Mouse (Mus musculus): Measurements from ENCODE around the gene Has3. TPM values are rescaled to one million over a fixed set of nuclear protein-coding genes. Genes with fewer than 3 reads are reported as not detected.
"Not testable (repeated sequence)": the region's sequence is repeated elsewhere in the genome, so short reads cannot be mapped to it uniquely, and the experiment has no call there.

Has3 gene
- polyA plus RNA-seq, 1 experiment from 2014 or later: 1.2 TPM

GRCm38 (mm10) chr8:106924057-106924456, 54.0 kb downstream of the Has3 start:
- H3K4me3 ChIP-seq (ENCODE audit: low read length): no peak overlapping the region
- no peak overlapping the region for H3K4me2 ChIP-seq (ENCODE audit: low read length)
- no peak for ATAC-seq
- peaks cover 22% of the 10 kb centered on the region for H3K36me3 ChIP-seq (ENCODE audit: control insufficient read depth, insufficient read depth, low read length)
- H3K27me3 ChIP-seq (replicated peaks; ENCODE audit: control insufficient read depth, insufficient read depth, low read length): no peaks in the 10 kb centered on the region
- H3K4me1 ChIP-seq (ENCODE audit: control insufficient read depth, insufficient read depth, low read depth, low read length): no peaks in the 10 kb centered on the region
- no peak overlapping the region for H3K27ac ChIP-seq (ENCODE audit: low read depth, low read length)
- WGBS: 89% methylated on average over 4 of the region's 4 CpGs
- H3K9me3 ChIP-seq (ENCODE audit: control insufficient read depth, low read length): no peaks in the 10 kb centered on the region
- H3K9ac ChIP-seq (ENCODE audit: low read depth, low read length): no peak overlapping the region

- H3K4me1 ChIP-seq (ENCODE audit: control insufficient read depth, insufficient read depth, low read depth, low read length): no peaks in the 10 kb centered on the region
- H3K4me3 ChIP-seq (ENCODE audit: low read length): no peak overlapping the region
- WGBS: 84% methylated on average over 8 of the region's 8 CpGs
- peaks cover 15% of the 10 kb centered on the region for H3K36me3 ChIP-seq (ENCODE audit: control insufficient read depth, insufficient read depth, low read length)
- no peak for ATAC-seq
- no peak overlapping the region for H3K27ac ChIP-seq (ENCODE audit: low read depth, low read length)
- H3K4me2 ChIP-seq (ENCODE audit: low read length): no peak overlapping the region
- no peaks in the 10 kb centered on the region for H3K27me3 ChIP-seq (replicated peaks; ENCODE audit: control insufficient read depth, insufficient read depth, low read length)
- no peak overlapping the region for H3K9ac ChIP-seq (ENCODE audit: low read depth, low read length)
- H3K9me3 ChIP-seq (ENCODE audit: control insufficient read depth, low read length): no peaks in the 10 kb centered on the region
These were observed 54.9 kb downstream of the Has3 start for GRCm38 (mm10) chr8:106924904-106925349.

GRCm38 (mm10) chr8:106925446-106925845, 55.4 kb downstream of the Has3 start:
- H3K4me1 ChIP-seq (ENCODE audit: control insufficient read depth, insufficient read depth, low read depth, low read length): no peaks in the 10 kb centered on the region
- 95% methylated on average over 4 of the region's 4 CpGs for WGBS
- no peak for ATAC-seq
- no peak overlapping the region for H3K4me2 ChIP-seq (ENCODE audit: low read length)
- H3K9me3 ChIP-seq (ENCODE audit: control insufficient read depth, low read length): no peaks in the 10 kb centered on the region
- H3K36me3 ChIP-seq (ENCODE audit: control insufficient read depth, insufficient read depth, low read length): peaks cover 11% of the 10 kb centered on the region
- no peak overlapping the region for H3K27ac ChIP-seq (ENCODE audit: low read depth, low read length)
- H3K4me3 ChIP-seq (ENCODE audit: low read length): no peak overlapping the region
- no peak overlapping the region for H3K9ac ChIP-seq (ENCODE audit: low read depth, low read length)
- no peaks in the 10 kb centered on the region for H3K27me3 ChIP-seq (replicated peaks; ENCODE audit: control insufficient read depth, insufficient read depth, low read length)

- H3K36me3 ChIP-seq (ENCODE audit: control insufficient read depth, insufficient read depth, low read length): peaks cover 7% of the 10 kb centered on the region
- ATAC-seq: no peak
These were observed 57.2 kb downstream of the Has3 start for GRCm38 (mm10) chr8:106927247-106927646.

DNA sequence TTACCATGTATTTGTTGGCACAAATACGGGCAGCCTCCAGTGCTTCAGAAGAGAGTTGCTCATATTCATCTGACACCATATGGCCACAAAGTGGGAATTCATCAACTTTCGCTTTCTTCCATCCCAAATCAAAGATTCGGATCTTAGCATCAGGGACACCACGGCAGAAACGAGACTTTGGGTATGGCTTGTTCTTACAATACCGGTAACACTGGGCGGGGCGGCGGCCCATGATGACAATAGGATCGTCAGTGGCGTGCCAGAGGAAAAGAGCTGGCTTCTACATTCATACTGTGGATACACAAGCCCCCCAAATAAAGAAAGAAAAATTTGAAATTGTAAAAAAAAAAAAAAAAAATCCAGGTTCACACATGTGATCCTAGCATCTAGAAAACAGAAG, 58.1 kb downstream of the Has3 start:
- WGBS: 91% methylated on average over 10 of the region's 11 CpGs
- H3K36me3 ChIP-seq (ENCODE audit: control insufficient read depth, insufficient read depth, low read length); H3K4me2 ChIP-seq (ENCODE audit: low read length); H3K9ac ChIP-seq (ENCODE audit: low read depth, low read length); H3K9me3 ChIP-seq (ENCODE audit: control insufficient read depth, low read length); ATAC-seq; H3K4me3 ChIP-seq (ENCODE audit: low read length); H3K4me1 ChIP-seq (ENCODE audit: control insufficient read depth, insufficient read depth, low read depth, low read length); H3K27me3 ChIP-seq (replicated peaks; ENCODE audit: control insufficient read depth, insufficient read depth, low read length); H3K27ac ChIP-seq (ENCODE audit: low read depth, low read length): not testable (repeated sequence)

More at GRCm38 (mm10) chr8:106927247-106927646, 57.2 kb downstream of the Has3 start:
- no peaks in the 10 kb centered on the region for H3K9me3 ChIP-seq (ENCODE audit: control insufficient read depth, low read length)
- H3K4me2 ChIP-seq (ENCODE audit: low read length): no peak overlapping the region
- H3K4me1 ChIP-seq (ENCODE audit: control insufficient read depth, insufficient read depth, low read depth, low read length): peaks cover 1% of the 10 kb centered on the region
- H3K4me3 ChIP-seq (ENCODE audit: low read length): no peak overlapping the region
- no peak overlapping the region for H3K27ac ChIP-seq (ENCODE audit: low read depth, low read length)
- 48% methylated on average over 4 of the region's 4 CpGs for WGBS
- no peak overlapping the region for H3K9ac ChIP-seq (ENCODE audit: low read depth, low read length)
- peaks cover 4% of the 10 kb centered on the region; the same call in 1 of the 2 replicates for H3K27me3 ChIP-seq (replicated peaks; ENCODE audit: control insufficient read depth, insufficient read depth, low read length)

DNA sequence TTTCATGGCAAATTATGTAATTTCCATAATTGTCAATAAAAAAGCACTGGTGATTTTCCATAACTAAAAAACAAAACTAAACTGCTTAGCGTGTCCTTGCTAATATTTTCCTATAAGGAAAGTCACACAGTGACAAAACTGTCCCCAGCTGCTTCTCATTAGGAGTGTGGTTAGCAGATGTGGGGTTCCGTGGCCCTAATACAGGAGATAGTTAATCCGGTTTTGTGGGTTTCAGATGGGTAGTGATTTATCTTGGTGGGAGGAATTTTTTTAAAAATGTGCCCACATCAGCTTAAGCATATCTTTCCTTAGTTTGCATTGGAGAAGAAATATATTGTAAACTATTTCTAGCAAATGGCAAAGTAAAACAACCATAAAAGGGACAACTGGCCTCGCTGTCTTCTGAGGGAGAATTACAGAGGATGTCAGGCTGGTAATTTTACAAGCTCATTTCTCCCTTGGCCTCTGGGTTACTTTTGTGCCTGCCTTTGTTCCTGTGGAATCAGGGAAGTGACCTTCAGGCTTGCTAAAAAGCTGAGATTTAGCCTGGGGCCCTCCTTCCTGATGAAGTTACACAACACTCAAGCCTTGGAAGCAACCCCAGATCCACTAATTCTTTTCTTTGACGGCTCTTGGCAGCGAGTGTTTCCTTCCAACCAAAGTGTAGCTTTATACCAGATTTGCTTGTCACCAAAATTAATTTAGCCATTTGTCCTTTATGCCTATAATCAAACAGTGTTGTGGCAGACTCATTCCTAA, 59.3 kb downstream of the Has3 start:
- ATAC-seq: no peak
- 62% methylated on average over 6 of the region's 6 CpGs for WGBS
- Histone ChIP-seq H3K27me3 (replicated peaks; ENCODE audit: control insufficient read depth, insufficient read depth, low read length) (peaks cover 4% of the 10 kb centered on the region), H3K27ac (ENCODE audit: low read depth, low read length) (no peak overlapping the region), H3K4me2 (ENCODE audit: low read length) (no peak overlapping the region), H3K36me3 (ENCODE audit: control insufficient read depth, insufficient read depth, low read length) (no peaks in the 10 kb centered on the region), H3K9me3 (ENCODE audit: control insufficient read depth, low read length) (no peaks in the 10 kb centered on the region), H3K4me3 (ENCODE audit: low read length) (no peak overlapping the region), H3K4me1 (ENCODE audit: control insufficient read depth, insufficient read depth, low read depth, low read length) (peaks cover 3% of the 10 kb centered on the region), H3K9ac (ENCODE audit: low read depth, low read length) (no peak overlapping the region)

GRCm38 (mm10) chr8:106929921-106930320, 59.9 kb downstream of the Has3 start:
- 75% methylated on average over 5 of the region's 5 CpGs for WGBS
- H3K4me3 ChIP-seq (ENCODE audit: low read length): no peak overlapping the region

DNA sequence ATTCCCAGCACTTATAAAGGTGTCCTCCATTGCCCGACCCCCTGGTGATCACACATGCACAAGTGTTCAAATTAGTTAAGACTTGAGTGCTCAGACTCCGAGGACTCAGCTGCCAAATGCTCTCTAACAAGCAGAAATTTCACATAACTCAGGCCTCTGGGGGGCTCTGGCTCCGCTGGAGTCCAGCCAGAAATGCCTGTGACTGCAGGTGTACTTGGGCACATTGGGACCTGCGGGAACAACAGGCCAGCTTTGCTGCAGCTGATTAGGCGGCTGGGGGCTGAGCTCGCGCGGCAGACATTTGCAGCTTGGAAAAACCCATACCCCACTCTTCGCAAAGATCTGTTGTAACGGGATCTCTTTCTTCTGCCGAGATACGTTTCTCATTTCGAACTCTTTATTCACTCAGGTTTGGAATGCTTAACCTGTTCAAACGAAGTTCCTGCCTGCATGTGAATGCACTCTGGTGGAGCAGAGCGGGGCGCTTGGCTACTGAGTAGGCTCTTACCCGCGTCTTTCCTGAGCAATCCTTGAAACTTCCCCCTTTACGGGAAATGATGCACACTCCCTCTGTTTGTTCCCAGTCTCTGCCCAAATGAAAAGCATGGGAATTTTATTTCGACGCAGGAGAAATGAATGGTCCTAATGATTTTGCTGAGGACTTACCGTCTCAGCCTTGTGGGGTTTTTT, 62.5 kb downstream of the Has3 start:
- H3K4me3 ChIP-seq (ENCODE audit: low read length): peak overlapping the region; percentile 24
- peaks cover 10% of the 10 kb centered on the region for H3K4me1 ChIP-seq (ENCODE audit: control insufficient read depth, insufficient read depth, low read depth, low read length)
- H3K9ac ChIP-seq (ENCODE audit: low read depth, low read length): no peak overlapping the region
- H3K27me3 ChIP-seq (replicated peaks; ENCODE audit: control insufficient read depth, insufficient read depth, low read length): peaks cover 4% of the 10 kb centered on the region
- WGBS: 12% methylated on average over 22 of the region's 22 CpGs
- H3K4me2 ChIP-seq (ENCODE audit: low read length): peak overlapping the region; percentile 52
- H3K27ac ChIP-seq (ENCODE audit: low read depth, low read length): no peak overlapping the region
- no peaks in the 10 kb centered on the region for H3K36me3 ChIP-seq (ENCODE audit: control insufficient read depth, insufficient read depth, low read length)
- no peaks in the 10 kb centered on the region for H3K9me3 ChIP-seq (ENCODE audit: control insufficient read depth, low read length)
- no peak for ATAC-seq

More at GRCm38 (mm10) chr8:106929921-106930320, 59.9 kb downstream of the Has3 start:
- peaks cover 4% of the 10 kb centered on the region for H3K27me3 ChIP-seq (replicated peaks; ENCODE audit: control insufficient read depth, insufficient read depth, low read length)
- H3K27ac ChIP-seq (ENCODE audit: low read depth, low read length): no peak overlapping the region
- ATAC-seq: no peak
- no peaks in the 10 kb centered on the region for H3K36me3 ChIP-seq (ENCODE audit: control insufficient read depth, insufficient read depth, low read length)
- peaks cover 3% of the 10 kb centered on the region for H3K4me1 ChIP-seq (ENCODE audit: control insufficient read depth, insufficient read depth, low read depth, low read length)
- no peak overlapping the region for H3K9ac ChIP-seq (ENCODE audit: low read depth, low read length)
- H3K4me2 ChIP-seq (ENCODE audit: low read length): no peak overlapping the region
- no peaks in the 10 kb centered on the region for H3K9me3 ChIP-seq (ENCODE audit: control insufficient read depth, low read length)

DNA sequence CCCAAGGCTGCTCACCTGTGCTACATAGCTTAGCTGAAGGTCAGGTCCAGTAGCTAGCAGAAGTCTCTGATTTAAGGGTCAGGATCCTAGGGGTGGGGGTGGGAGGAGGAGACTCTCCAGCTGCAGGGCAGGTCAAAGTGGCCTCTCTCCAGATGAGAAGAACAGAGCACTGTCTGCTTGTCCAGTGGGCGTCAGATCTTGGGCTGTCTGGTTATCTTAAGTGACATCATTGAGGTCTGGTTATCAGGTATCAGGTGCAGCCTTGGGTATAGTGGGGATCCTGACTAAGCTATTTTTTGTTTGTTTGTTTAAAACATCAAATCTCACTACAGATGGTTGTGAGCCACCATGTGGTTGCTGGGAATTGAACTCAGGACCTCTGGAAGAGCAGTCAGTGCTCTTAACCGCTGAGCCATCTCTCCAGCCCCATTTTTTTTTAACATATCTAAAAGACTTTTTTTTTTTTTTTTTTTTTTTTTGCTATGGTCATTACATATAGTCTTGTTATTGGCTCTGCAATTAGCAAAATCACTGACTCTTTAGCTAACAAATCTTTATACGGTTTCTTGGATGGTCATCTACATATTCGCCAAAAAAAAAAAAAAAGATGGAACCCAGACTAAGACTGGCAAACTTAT, 63.6 kb downstream of the Has3 start:
- no peaks in the 10 kb centered on the region for H3K9me3 ChIP-seq (ENCODE audit: control insufficient read depth, low read length)
- ATAC-seq: no peak
- H3K9ac ChIP-seq (ENCODE audit: low read depth, low read length): no peak overlapping the region
- no peak overlapping the region for H3K4me3 ChIP-seq (ENCODE audit: low read length)
- H3K4me1 ChIP-seq (ENCODE audit: control insufficient read depth, insufficient read depth, low read depth, low read length): peaks cover 18% of the 10 kb centered on the region
- no peak overlapping the region for H3K27ac ChIP-seq (ENCODE audit: low read depth, low read length)
- no peak overlapping the region for H3K4me2 ChIP-seq (ENCODE audit: low read length)
- H3K36me3 ChIP-seq (ENCODE audit: control insufficient read depth, insufficient read depth, low read length): no peaks in the 10 kb centered on the region
- WGBS: 83% methylated on average over 4 of the region's 4 CpGs
- H3K27me3 ChIP-seq (replicated peaks; ENCODE audit: control insufficient read depth, insufficient read depth, low read length): peaks cover 4% of the 10 kb centered on the region
